ENCODE assay signal across 9 mouse cellular contexts in genomic region chr1:150266502-150266901, GRCm38 (mm10). TPM values are rescaled to one million over a fixed set of nuclear protein-coding genes. Genes with fewer than 3 reads are reported as not detected.
DNase-seq lines count a peak whose midpoint lies in the region; ATAC-seq and TF ChIP-seq lines count a peak whose summit lies in the region.
"Had no signal": no experiment of that assay in that cellular context is flagged by ENCODE, and none has a peak within 500 bp of the region (broad histone marks: within the 10 kb centered on the region; RNA-seq: fewer than 3 reads in every experiment).

No protein-coding gene starts in this region.

- 42% methylated on average over 3 of the region's 3 CpGs for WGBS in forebrain, embryonic 12.5 days

- no peaks in the 10 kb centered on the region for H3K9me3 ChIP-seq in forebrain, embryonic 12.5 days

- H3K36me3 ChIP-seq in forebrain, embryonic 12.5 days (replicated peaks): no peaks in the 10 kb centered on the region

- no peaks in the 10 kb centered on the region for H3K4me1 ChIP-seq in forebrain, embryonic 12.5 days

- H3K27ac ChIP-seq in gastrocnemius, adult 2 months: no peak overlapping the region
- H3K27ac ChIP-seq in forebrain, embryonic 12.5 days: no peak overlapping the region

- peak; percentile 81; the same call in 1 of the 2 replicates for ATAC-seq in forebrain, embryonic 12.5 days (ENCODE audit: low FRiP score)
- ATAC-seq in megakaryocyte, adult 5-6 weeks (ENCODE audit: poor library complexity, severe bottlenecking): peak; percentile 96

- no peak for DNase-seq in gastrocnemius, adult 2 months
- no peak for DNase-seq in gastrocnemius, postnatal 25 days
- DNase-seq in right cerebral cortex, adult 2 months (ENCODE audit: low spot score in 2 of 2): peak; percentile 21 to 39
- no peak for DNase-seq in right cerebral cortex, postnatal 14 days
- DNase-seq in gastrocnemius, postnatal 4 days (ENCODE audit: low spot score in 2 of 2): no peak
- no peak for DNase-seq in gastrocnemius, postnatal 10 days

- H3K27me3 ChIP-seq in forebrain, embryonic 12.5 days: no peaks in the 10 kb centered on the region

- intact Hi-C loops in gastrocnemius, adult 2 months (cut with DNase I): no loop called here

- TF ChIP-seq CTCF in gastrocnemius, adult 2 months (IDR thresholded peaks at IDR 0.05): peak; percentile 64

- no peak overlapping the region for H3K9ac ChIP-seq in forebrain, embryonic 12.5 days

- H3K4me3 ChIP-seq in gastrocnemius, adult 2 months: no peak overlapping the region
- H3K4me3 ChIP-seq in forebrain, embryonic 12.5 days (replicated peaks): no peak overlapping the region

- no peak overlapping the region for H3K4me2 ChIP-seq in forebrain, embryonic 12.5 days

RNA-seq across cellular contexts. Expression of gene Pdc, which starts 52.7 kb away (rescaled TPM):
- under 1 TPM in 1 of 2 experiments, not detected in 1; 0.20 TPM for total RNA-seq in gastrocnemius, adult 2 months (2021)
- under 1 TPM in 1 of 2 experiments, not detected in 1; 0.43 TPM for total RNA-seq in gastrocnemius, postnatal 25 days (2021)
- not detected in 2 replicates for polyA plus RNA-seq in forebrain, embryonic 12.5 days (2016; fragmentation: Nextera tagmentation; extraction: Ambion mirVana)
- not detected in 2 replicates for total RNA-seq in megakaryocyte, adult 5-6 weeks (2015)
- total RNA-seq in megakaryocyte, adult 5-6 weeks (2017): not detected in 2 replicates
- total RNA-seq in gastrocnemius, postnatal 4 days (2021): under 1 TPM; 0.21 to 0.64 TPM
- total RNA-seq in gastrocnemius, postnatal 10 days (2021): not detected
- total RNA-seq: left cerebral cortex, postnatal 10 days had no signal

Comparison
In these comparisons a context has a peak if more than half of its experiments do, and no peak if none do; other contexts are left out.
1. DNase-seq: peak in right cerebral cortex, adult 2 months (2 of 2); none in gastrocnemius, adult 2 months (single experiment), gastrocnemius, postnatal 25 days (single experiment), right cerebral cortex, postnatal 14 days (single experiment), gastrocnemius, postnatal 4 days (0 of 2) and gastrocnemius, postnatal 10 days (single experiment).